Mouse (Mus musculus) myocyte (in vitro differentiated cells): ENCODE measurements around the gene Efcab5. TPM values are rescaled to one million over a fixed set of nuclear protein-coding genes. Genes with fewer than 3 reads are reported as not detected.
"Not testable (repeated sequence)": the region's sequence is repeated elsewhere in the genome, so short reads cannot be mapped to it uniquely, and the experiment has no call there.

Experiments used
- H3K27me3 ChIP-seq: one replicate; pipeline ENCODE4 v1.6.1; 2011; ENCODE audit not compliant: control insufficient read depth, insufficient read depth, insufficient read length
- H3K36me3 ChIP-seq: one replicate; pipeline ENCODE4 v1.6.1; 2011; ENCODE audit not compliant: control insufficient read depth, insufficient read depth
- H3K4me2 ChIP-seq: one replicate; pipeline ENCODE4 v1.6.1; 2011; ENCODE audit warnings: low read depth, control low read depth
- H3K4me3 ChIP-seq: one replicate; pipeline ENCODE4 v1.5.1; 2011; ENCODE audit warnings: mild to moderate bottlenecking, control low read depth, moderate library complexity
- H3K79me2 ChIP-seq: one replicate; pipeline ENCODE4 v1.6.1; 2011; ENCODE audit not compliant: control insufficient read depth, insufficient read depth
- H3ac ChIP-seq: one replicate; pipeline ENCODE4 v1.6.1; 2011; ENCODE audit not compliant: control insufficient read depth, insufficient read length
- CEBPB ChIP-seq: IDR thresholded peaks from 2 replicates; pipeline ENCODE4 v1.6.1; 2011; ENCODE audit warnings: mild to moderate bottlenecking, moderate library complexity; ENCODE audit not compliant: poor library complexity, insufficient read depth, severe bottlenecking
- E2F4 ChIP-seq: IDR thresholded peaks from one replicate; pipeline ENCODE4 v1.6.1; 2011; ENCODE audit warnings: mild to moderate bottlenecking, control low read depth, moderate library complexity; ENCODE audit not compliant: insufficient read depth
- MAX ChIP-seq: IDR thresholded peaks from one replicate; pipeline ENCODE4 v1.6.1; 2011; ENCODE audit warnings: low read depth, mild to moderate bottlenecking, control low read depth
- MYOD1 ChIP-seq, 3 experiments: IDR thresholded peaks; one replicate each; pipeline ENCODE4 v1.6.1; 2011; ENCODE audit warnings: control low read depth in 2 of 3, low read depth in 2 of 3, mild to moderate bottlenecking in 2 of 3, moderate library complexity in 1 of 3; ENCODE audit not compliant: insufficient read length in 2 of 3, control insufficient read depth in 1 of 3
- MYOG ChIP-seq, 3 experiments: IDR thresholded peaks; one replicate each; pipeline ENCODE4 v1.6.1; 2011; ENCODE audit warnings: control low read depth in 2 of 3, low read depth in 2 of 3, mild to moderate bottlenecking in 2 of 3; ENCODE audit not compliant: insufficient read length in 2 of 3, control insufficient read depth in 1 of 3, insufficient read depth in 1 of 3
- POLR2A ChIP-seq: IDR thresholded peaks from one replicate; pipeline ENCODE4 v1.6.1; 2011; ENCODE audit warnings: low read depth, mild to moderate bottlenecking, control low read depth, moderate library complexity; ENCODE audit not compliant: insufficient read length
- POLR2AphosphoS2 ChIP-seq: IDR thresholded peaks from one replicate; pipeline ENCODE4 v1.6.1; 2011; ENCODE audit warnings: low read depth, control low read depth; ENCODE audit not compliant: insufficient read length
- REST ChIP-seq: IDR thresholded peaks from one replicate; pipeline ENCODE4 v1.6.1; 2011; ENCODE audit warnings: mild to moderate bottlenecking, control low read depth, moderate library complexity; ENCODE audit not compliant: insufficient read depth, insufficient read length
- SRF ChIP-seq: IDR thresholded peaks from one replicate; pipeline ENCODE4 v1.6.1; 2011; ENCODE audit warnings: low read depth; ENCODE audit not compliant: control insufficient read depth, insufficient read length
- TCF12 ChIP-seq: IDR thresholded peaks from one replicate; pipeline ENCODE4 v1.6.1; 2011; ENCODE audit warnings: mild to moderate bottlenecking, control low read depth; ENCODE audit not compliant: poor library complexity, insufficient read depth, severe bottlenecking
- TCF3 ChIP-seq: IDR thresholded peaks from one replicate; pipeline ENCODE4 v1.6.1; 2011; ENCODE audit warnings: low read depth, control low read depth; ENCODE audit not compliant: insufficient read length
- USF1 ChIP-seq: IDR thresholded peaks from one replicate; pipeline ENCODE4 v1.6.1; 2011; ENCODE audit warnings: low read depth, mild to moderate bottlenecking, control low read depth, moderate library complexity
- polyA plus RNA-seq: library from polyadenylated mRNA; unstranded; fragments of >200 nt; fragmentation: generic; extraction: Trizol; gene quantifications from one replicate; pipeline ENCODE4 v1.2.1, GENCODE M21; 2012; ENCODE audit warnings: missing spikeins

Gene Efcab5
- polyA plus RNA-seq, 1 experiment: 0.04 TPM

DNA sequence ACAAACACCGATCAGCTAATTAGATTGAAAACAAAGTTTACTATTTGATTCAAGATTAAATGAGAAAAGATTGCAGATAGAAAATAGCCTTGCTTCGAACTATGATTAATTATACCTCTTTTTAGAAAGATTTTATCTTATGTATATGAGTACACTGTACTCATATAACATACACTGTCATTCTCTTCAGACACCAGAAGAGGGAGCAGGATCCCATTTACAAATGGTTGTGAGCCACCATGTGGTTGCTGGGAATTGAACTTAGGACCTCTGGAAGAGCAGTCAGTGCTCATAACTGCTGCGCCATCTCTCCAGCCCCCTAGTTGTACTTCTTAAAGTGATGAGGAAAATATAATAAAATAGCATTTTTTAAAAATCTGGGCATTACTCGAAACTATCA is 55.3 kb downstream of the Efcab5 start:
- no peak overlapping the region for H3K4me2 ChIP-seq
- H3K4me3 ChIP-seq: no peak overlapping the region
- no peak for TF ChIP-seq SRF
- no peak for TF ChIP-seq MAX
- H3ac ChIP-seq: no peak overlapping the region
- no peaks in the 10 kb centered on the region for H3K27me3 ChIP-seq
- no peaks in the 10 kb centered on the region for H3K36me3 ChIP-seq
- H3K79me2 ChIP-seq: no peaks in the 10 kb centered on the region

DNA sequence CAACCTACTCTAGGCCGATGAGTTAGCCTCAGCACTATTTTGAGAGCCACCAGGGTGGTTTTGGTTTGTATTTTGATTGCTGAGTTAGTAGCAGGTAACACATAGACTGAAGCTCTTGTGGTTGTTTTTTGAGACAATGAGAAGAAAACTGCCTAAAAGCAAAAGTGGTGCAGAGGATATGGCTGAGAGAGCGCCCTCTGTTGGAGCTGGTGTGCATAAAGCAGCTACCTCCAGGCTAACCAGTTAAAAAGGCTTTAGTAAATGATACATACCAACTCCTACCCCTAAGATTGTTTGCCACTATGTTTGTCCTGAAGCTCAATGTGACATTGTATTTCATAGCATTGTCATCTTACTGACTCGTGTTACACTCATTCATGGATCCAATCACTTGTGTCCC is 56.2 kb downstream of the Efcab5 start:
- H3K36me3 ChIP-seq: no peaks in the 10 kb centered on the region
- H3K27me3 ChIP-seq: no peaks in the 10 kb centered on the region
- TF ChIP-seq POLR2A: no peak
- no peak for TF ChIP-seq CEBPB
- TF ChIP-seq MAX: no peak
- no peak for TF ChIP-seq SRF
- no peak for TF ChIP-seq TCF12
- no peak for TF ChIP-seq MYOD1 (IDR thresholded peaks at IDR 0.05; ENCODE audit: control insufficient read depth in 1 of 3, insufficient read length in 2 of 3, low read depth in 2 of 3)
- TF ChIP-seq MYOG (IDR thresholded peaks at IDR 0.05; ENCODE audit: control insufficient read depth in 1 of 3, insufficient read depth in 1 of 3, insufficient read length in 2 of 3, low read depth in 2 of 3): no peak
- no peak for TF ChIP-seq TCF3
- TF ChIP-seq POLR2AphosphoS2: no peak
- no peak for TF ChIP-seq REST
- no peak for TF ChIP-seq USF1
- H3K4me3 ChIP-seq: no peak overlapping the region
- no peak overlapping the region for H3ac ChIP-seq
- H3K4me2 ChIP-seq: no peak overlapping the region
- no peaks in the 10 kb centered on the region for H3K79me2 ChIP-seq

DNA sequence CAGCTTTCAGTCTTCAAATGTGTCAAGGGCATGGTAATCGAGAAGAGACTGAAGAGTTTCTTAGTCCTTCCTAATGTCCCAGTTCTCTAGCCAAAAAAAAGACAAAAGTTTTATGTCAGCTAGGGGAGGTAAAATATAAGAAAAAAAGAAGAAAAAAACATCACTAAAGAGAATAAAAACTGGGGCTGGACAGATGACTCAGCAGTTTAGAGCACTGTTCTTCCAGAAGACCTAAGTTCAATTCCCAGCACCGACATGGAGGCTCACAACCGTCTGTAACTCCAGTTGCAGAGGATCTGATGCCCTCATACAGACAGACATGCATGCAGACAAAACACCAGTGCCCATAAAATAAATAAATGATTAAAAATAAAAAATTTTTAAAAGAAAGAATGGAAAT is 60.2 kb downstream of the Efcab5 start:
- H3K4me2 ChIP-seq: no peak overlapping the region
- TF ChIP-seq TCF12 (no peak), MYOG (IDR thresholded peaks at IDR 0.05; ENCODE audit: control insufficient read depth in 1 of 3, insufficient read depth in 1 of 3, insufficient read length in 2 of 3, low read depth in 2 of 3) (no peak), USF1 (no peak), SRF (no peak), POLR2A (no peak), E2F4 (no peak), MYOD1 (IDR thresholded peaks at IDR 0.05; ENCODE audit: control insufficient read depth in 1 of 3, insufficient read length in 2 of 3, low read depth in 2 of 3) (no peak), CEBPB (no peak), POLR2AphosphoS2 (no peak), REST (no peak), TCF3 (no peak), MAX (no peak)
- H3K4me3 ChIP-seq: no peak overlapping the region
- H3K79me2 ChIP-seq: no peaks in the 10 kb centered on the region
- no peaks in the 10 kb centered on the region for H3K27me3 ChIP-seq
- H3ac ChIP-seq: no peak overlapping the region
- no peaks in the 10 kb centered on the region for H3K36me3 ChIP-seq

DNA sequence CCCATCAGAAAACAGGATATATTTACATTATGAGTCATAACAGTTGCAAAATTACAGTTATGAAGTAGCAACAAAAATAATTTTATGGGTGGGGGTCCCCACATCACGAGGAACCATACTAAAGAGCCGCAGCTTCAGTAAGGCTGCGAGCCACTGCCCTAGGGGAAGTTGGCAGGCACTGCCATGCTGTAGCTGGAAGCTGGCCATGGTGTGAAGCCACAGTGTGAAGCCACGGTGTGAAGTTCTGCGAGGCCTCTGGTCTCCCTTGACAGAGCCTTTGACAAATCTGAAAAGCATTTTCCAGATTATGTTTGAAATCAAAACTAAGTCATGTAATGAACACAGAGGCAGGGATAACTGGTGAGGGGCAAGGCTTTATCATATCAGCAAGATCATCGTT is 77.6 kb downstream of the Efcab5 start:
- TF ChIP-seq MYOG (IDR thresholded peaks at IDR 0.05; ENCODE audit: control insufficient read depth in 1 of 3, insufficient read depth in 1 of 3, insufficient read length in 2 of 3, low read depth in 2 of 3) (no peak), POLR2AphosphoS2 (no peak), MAX (no peak), TCF3 (no peak), E2F4 (no peak), MYOD1 (IDR thresholded peaks at IDR 0.05; ENCODE audit: control insufficient read depth in 1 of 3, insufficient read length in 2 of 3, low read depth in 2 of 3) (no peak), POLR2A (no peak), CEBPB (no peak), SRF (no peak), USF1 (no peak), REST (no peak), TCF12 (no peak)
- no peak overlapping the region for H3ac ChIP-seq
- H3K27me3 ChIP-seq: no peaks in the 10 kb centered on the region
- no peaks in the 10 kb centered on the region for H3K79me2 ChIP-seq
- H3K4me2 ChIP-seq: no peak overlapping the region
- no peak overlapping the region for H3K4me3 ChIP-seq
- no peaks in the 10 kb centered on the region for H3K36me3 ChIP-seq

DNA sequence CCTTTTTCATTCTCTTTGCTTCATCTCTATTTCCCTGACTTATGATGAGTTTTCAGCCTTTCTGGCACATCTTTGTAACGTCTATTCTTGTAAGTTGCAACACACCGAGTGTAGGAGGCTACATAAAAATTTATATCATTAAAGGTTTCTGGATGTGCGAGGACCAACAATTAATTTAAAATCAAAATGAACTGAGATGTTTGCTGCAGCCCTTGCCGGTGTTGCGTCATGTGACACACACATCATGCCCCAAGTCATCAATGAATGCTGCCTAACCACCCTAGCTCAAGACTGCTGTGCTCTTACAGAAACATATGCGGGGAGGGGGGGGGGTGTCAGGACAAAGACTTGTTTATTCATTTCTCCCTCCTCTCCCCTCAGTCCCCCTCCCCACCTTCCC is 80.3 kb downstream of the Efcab5 start:
- no peaks in the 10 kb centered on the region for H3K36me3 ChIP-seq
- no peak overlapping the region for H3K4me3 ChIP-seq
- no peak overlapping the region for H3ac ChIP-seq
- H3K79me2 ChIP-seq: no peaks in the 10 kb centered on the region
- TF ChIP-seq TCF3 (no peak), MYOG (IDR thresholded peaks at IDR 0.05; ENCODE audit: control insufficient read depth in 1 of 3, insufficient read depth in 1 of 3, insufficient read length in 2 of 3, low read depth in 2 of 3) (no peak), TCF12 (no peak), USF1 (no peak), POLR2A (no peak), SRF (no peak), E2F4 (no peak), MYOD1 (IDR thresholded peaks at IDR 0.05; ENCODE audit: control insufficient read depth in 1 of 3, insufficient read length in 2 of 3, low read depth in 2 of 3) (no peak), MAX (no peak)
- no peaks in the 10 kb centered on the region for H3K27me3 ChIP-seq
- no peak overlapping the region for H3K4me2 ChIP-seq

DNA sequence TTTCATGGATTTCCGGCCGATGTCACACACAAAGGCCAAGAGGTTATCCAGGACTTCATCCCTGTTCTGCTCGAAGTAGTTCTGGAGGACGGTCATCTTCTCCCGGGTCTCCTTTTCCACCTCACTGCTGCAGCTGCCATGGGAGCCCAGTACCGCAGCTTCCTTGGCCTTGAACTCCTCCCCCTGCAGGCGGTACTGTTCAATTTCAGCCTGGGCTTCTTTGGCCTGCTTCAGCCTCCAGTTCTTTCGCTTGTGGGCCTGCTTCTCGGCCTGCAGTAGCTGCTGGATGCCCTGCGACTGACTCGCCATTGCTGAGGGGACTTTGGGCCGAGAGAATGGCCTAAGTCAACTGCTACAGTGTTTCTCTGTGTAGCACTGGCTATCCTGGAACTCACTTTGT is 80.9 kb downstream of the Efcab5 start:
- H3K4me2 ChIP-seq, H3K4me3 ChIP-seq: not testable (repeated sequence)

More for the DNA sequence above, 80.9 kb downstream of the Efcab5 start:
- H3K79me2 ChIP-seq, H3K36me3 ChIP-seq, H3ac ChIP-seq, H3K27me3 ChIP-seq: not testable (repeated sequence)
